Mouse (Mus musculus) left cerebral cortex, postnatal 10 days (tissue): ENCODE data around the gene Gabrb1. TPM values are rescaled to one million over a fixed set of nuclear protein-coding genes. Genes with fewer than 3 reads are reported as not detected.
"Not testable (repeated sequence)": the region's sequence is repeated elsewhere in the genome, so short reads cannot be mapped to it uniquely, and the experiment has no call there.

ENCODE experiments used
- DNase-seq, 2 experiments: peaks; one replicate each; pipeline ENCODE4 v3.0.0; 2021 to 2022; ENCODE audit warnings: low spot score in 2 of 2, mixed read lengths in 1 of 2; ENCODE audit errors: extremely low spot score in 1 of 2
- intact Hi-C: fragments of 180-260 bp; cut with DNase I; formaldehyde crosslinking; loops from one replicate; pipeline ENCODE4 v1.15.1; 2025
- total RNA-seq, 2 experiments: library from RNA; stranded (reverse); gene quantifications; 2 replicates each; pipeline ENCODE4 v1.2.3; 2021

Gabrb1 gene
- total RNA-seq, 2 experiments from 2014 or later: 83.0 to 86.6 TPM

- intact Hi-C loops: no loop called here
- DNase-seq: no peak
These were observed 476.0 kb downstream of the Gabrb1 start for GRCm38 (mm10) chr5:72133906-72134305.

GRCm38 (mm10) chr5:72138256-72138655 is 480.3 kb downstream of the Gabrb1 start:
- intact Hi-C loops: no loop called here
- DNase-seq: no peak

- intact Hi-C loops: no loop called here
- DNase-seq: no peak
These were observed 481.7 kb downstream of the Gabrb1 start for GRCm38 (mm10) chr5:72139619-72140018.

- DNase-seq: no peak
- intact Hi-C loops: no loop called here
These were observed 490.8 kb downstream of the Gabrb1 start for GRCm38 (mm10) chr5:72148679-72149078.

- no peak for DNase-seq
- intact Hi-C loops: no loop called here
These were observed 493.0 kb downstream of the Gabrb1 start for GRCm38 (mm10) chr5:72150870-72151269.

- DNase-seq, intact Hi-C loops: not testable (repeated sequence)
These were observed 497.8 kb downstream of the Gabrb1 start for GRCm38 (mm10) chr5:72155686-72156085.

GRCm38 (mm10) chr5:72156598-72156997 is 498.7 kb downstream of the Gabrb1 start:
- intact Hi-C loops: no loop called here
- DNase-seq: no peak

GRCm38 (mm10) chr5:72158667-72159066 is 500.8 kb downstream of the Gabrb1 start:
- DNase-seq: no peak
- intact Hi-C loops: no loop called here

- intact Hi-C loops: no loop called here
- no peak for DNase-seq
These were observed 501.6 kb downstream of the Gabrb1 start for GRCm38 (mm10) chr5:72159537-72159936.

- DNase-seq: no peak
- intact Hi-C loops: no loop called here
These were observed 503.0 kb downstream of the Gabrb1 start for GRCm38 (mm10) chr5:72160781-72161485.

GRCm38 (mm10) chr5:72162855-72163254 is 504.9 kb downstream of the Gabrb1 start:
- intact Hi-C loops: no loop called here
- no peak for DNase-seq

- DNase-seq: no peak
- intact Hi-C loops: no loop called here
These were observed 506.5 kb downstream of the Gabrb1 start for GRCm38 (mm10) chr5:72164386-72164785.

GRCm38 (mm10) chr5:72167594-72168284 is 509.8 kb downstream of the Gabrb1 start, which contains the start of gene Commd8:
Gene Commd8 (minus strand): TSS chr5:72168189.
- intact Hi-C loops: no loop called here
- DNase-seq: peak; percentile 95 to 96

GRCm38 (mm10) chr5:72168285-72168621 is 510.3 kb downstream of the Gabrb1 start:
- no peak for DNase-seq
- intact Hi-C loops: no loop called here

GRCm38 (mm10) chr5:72170067-72170466 is 512.2 kb downstream of the Gabrb1 start:
- DNase-seq: no peak
- intact Hi-C loops: loop anchor here (5.0 kb wide), 1 partner anchor 97 kb away; no protein-coding TSS in a partner anchor

- DNase-seq: no peak
- intact Hi-C loops: loop anchor here (5.0 kb wide), 1 partner anchor 95 kb away; no protein-coding TSS in a partner anchor
These were observed 514.8 kb downstream of the Gabrb1 start for GRCm38 (mm10) chr5:72172675-72173074.

GRCm38 (mm10) chr5:72173521-72173920 is 515.6 kb downstream of the Gabrb1 start:
- no peak for DNase-seq
- intact Hi-C loops: loop anchor here (5.0 kb wide), 1 partner anchor 94 kb away; no protein-coding TSS in a partner anchor

- intact Hi-C loops: no loop called here
- DNase-seq: no peak
These were observed 517.1 kb downstream of the Gabrb1 start for GRCm38 (mm10) chr5:72175050-72175449.

GRCm38 (mm10) chr5:72175530-72175929 is 517.6 kb downstream of the Gabrb1 start:
- intact Hi-C loops: no loop called here
- DNase-seq: no peak

GRCm38 (mm10) chr5:72181194-72181593 is 523.3 kb downstream of the Gabrb1 start:
- no peak for DNase-seq
- intact Hi-C loops: no loop called here
